Mouse (Mus musculus): ENCODE measurements at regions not wholly inside any gene's neighbourhood (a gene's known extent, or its start where the extent isn't known, plus 50 kb on each side); places are given as distances from the start of the nearest gene placed in this dataset.

- no peak for TF ChIP-seq CTCF (IDR thresholded peaks at IDR 0.05; ENCODE audit: borderline replicate concordance, insufficient read depth, low read depth, low read length)
- no peak for TF ChIP-seq POLR2A (IDR thresholded peaks at IDR 0.05; ENCODE audit: borderline replicate concordance, insufficient read depth, low read length)
These were observed 196.0 kb downstream of the Fam84b start for GRCm38 (mm10) chr15:60657572-60657971.

All from cerebellum, adult 2 months (tissue).